Mouse (Mus musculus): ENCODE data around the gene Ptprg.
"Not testable (repeated sequence)": the region's sequence is repeated elsewhere in the genome, so short reads cannot be mapped to it uniquely, and the experiment has no call there.

The Ptprg gene

GRCm38 (mm10) chr14:11960269-11961121, 407.2 kb downstream of the Ptprg start:
- DNase-seq (ENCODE audit: low read depth, low spot score) = peak; percentile 20

GRCm38 (mm10) chr14:11962101-11962500, 408.8 kb downstream of the Ptprg start:
- no peak for DNase-seq (ENCODE audit: low read depth, low spot score)

- no peak for DNase-seq (ENCODE audit: low read depth, low spot score)
Measured at GRCm38 (mm10) chr14:11962561-11962960, 409.2 kb downstream of the Ptprg start.

- DNase-seq (ENCODE audit: low read depth, low spot score) = no peak
Measured at GRCm38 (mm10) chr14:11963791-11964190, 410.5 kb downstream of the Ptprg start.

GRCm38 (mm10) chr14:11964326-11964725, 411.0 kb downstream of the Ptprg start:
- not testable (repeated sequence) for DNase-seq (ENCODE audit: low read depth, low spot score)

- no peak for DNase-seq (ENCODE audit: low read depth, low spot score)
Measured at GRCm38 (mm10) chr14:11965878-11966277, 412.5 kb downstream of the Ptprg start.

- no peak for DNase-seq (ENCODE audit: low read depth, low spot score)
Measured at GRCm38 (mm10) chr14:11981764-11982163, 428.4 kb downstream of the Ptprg start.

GRCm38 (mm10) chr14:11983031-11983430, 429.7 kb downstream of the Ptprg start:
- DNase-seq (ENCODE audit: low read depth, low spot score) = no peak

- DNase-seq (ENCODE audit: low read depth, low spot score) = no peak
Measured at GRCm38 (mm10) chr14:11984086-11984485, 430.8 kb downstream of the Ptprg start.

- DNase-seq (ENCODE audit: low read depth, low spot score) = no peak
Measured at GRCm38 (mm10) chr14:11988975-11989374, 435.6 kb downstream of the Ptprg start.

- no peak for DNase-seq (ENCODE audit: low read depth, low spot score)
Measured at GRCm38 (mm10) chr14:11991151-11991550, 437.8 kb downstream of the Ptprg start.

GRCm38 (mm10) chr14:11992111-11992510, 438.8 kb downstream of the Ptprg start:
- no peak for DNase-seq (ENCODE audit: low read depth, low spot score)

GRCm38 (mm10) chr14:11992534-11992933, 439.2 kb downstream of the Ptprg start:
- no peak for DNase-seq (ENCODE audit: low read depth, low spot score)

- DNase-seq (ENCODE audit: low read depth, low spot score) = no peak
Measured at GRCm38 (mm10) chr14:11997555-11997954, 444.2 kb downstream of the Ptprg start.

- no peak for DNase-seq (ENCODE audit: low read depth, low spot score)
Measured at GRCm38 (mm10) chr14:11998464-11998863, 445.1 kb downstream of the Ptprg start.

GRCm38 (mm10) chr14:12004061-12004460, 450.7 kb downstream of the Ptprg start:
- no peak for DNase-seq (ENCODE audit: low read depth, low spot score)

- no peak for DNase-seq (ENCODE audit: low read depth, low spot score)
Measured at GRCm38 (mm10) chr14:12011766-12012165, 458.4 kb downstream of the Ptprg start.

- no peak for DNase-seq (ENCODE audit: low read depth, low spot score)
Measured at GRCm38 (mm10) chr14:12025812-12026728, 472.7 kb downstream of the Ptprg start.

- DNase-seq (ENCODE audit: low read depth, low spot score) = no peak
Measured at GRCm38 (mm10) chr14:12027247-12027646, 473.9 kb downstream of the Ptprg start.

GRCm38 (mm10) chr14:12029926-12030325, 476.6 kb downstream of the Ptprg start:
- DNase-seq (ENCODE audit: low read depth, low spot score) = no peak

GRCm38 (mm10) chr14:12036530-12037283, 483.4 kb downstream of the Ptprg start:
- DNase-seq (ENCODE audit: low read depth, low spot score) = no peak

- DNase-seq (ENCODE audit: low read depth, low spot score) = no peak
Measured at GRCm38 (mm10) chr14:12039743-12040142, 486.4 kb downstream of the Ptprg start.

Data from brain, embryonic 18.5 days (tissue).